Mouse (Mus musculus) testis, adult 2 months (tissue): ENCODE data around the gene Tecta.

ENCODE experiments used
- CTCF ChIP-seq: fragments of 200-500 bp; IDR thresholded peaks from 2 replicates; pipeline ENCODE4 v1.5.1; 2012; ENCODE audit warnings: low read depth, mild to moderate bottlenecking, inconsistent platforms, low read length, moderate library complexity; ENCODE audit not compliant: control insufficient read depth, insufficient read depth, insufficient replicate concordance
- POLR2A ChIP-seq: fragments of 200-500 bp; IDR thresholded peaks from 2 replicates; pipeline ENCODE4 v1.6.1; 2012; ENCODE audit warnings: low read depth, mild to moderate bottlenecking, inconsistent platforms, low read length, moderate library complexity; ENCODE audit not compliant: control insufficient read depth

DNA sequence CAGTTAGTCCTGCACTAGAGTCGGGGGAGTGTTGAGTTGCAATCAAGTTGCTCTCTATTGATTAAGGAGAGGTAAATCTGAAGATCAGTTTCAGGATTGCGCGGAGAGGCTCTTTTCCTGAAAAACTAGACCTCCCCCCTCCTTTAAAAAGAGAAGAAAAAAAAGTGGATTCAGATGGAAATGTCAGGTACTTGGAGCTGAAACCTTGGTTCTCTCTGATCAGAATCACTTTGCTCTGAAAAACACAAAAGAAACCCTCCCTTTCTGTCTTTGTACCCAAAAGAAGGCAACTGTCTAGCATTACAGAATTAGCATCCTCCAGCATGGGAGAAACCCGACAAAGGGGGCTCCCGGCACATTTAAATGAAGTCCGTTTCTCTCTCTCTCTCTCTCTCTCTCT lies at the start of gene Tecta:
- TF ChIP-seq CTCF (no peak), POLR2A (no peak)
